Mouse (Mus musculus) effector memory CD4-positive, alpha-beta T cell, adult 7 months (primary cell): ENCODE data around the gene Zfp661. TPM values are rescaled to one million over a fixed set of nuclear protein-coding genes. Genes with fewer than 3 reads are reported as not detected.

Source experiments
- polyA plus RNA-seq: library from polyadenylated mRNA; unstranded; fragments of 100-300 nt; shearing (Covaris generic); gene quantifications from one replicate; pipeline ENCODE4 v1.2.1, GENCODE M21; 2017

The Zfp661 gene
- 2.9 TPM for polyA plus RNA-seq

GRCm38 (mm10) chr2:127586694-127587513 lies at the start of gene Zfp661, which contains the start of gene Mrps5:
Zfp661 (minus strand) TSS chr2:127587094.
Mrps5 (plus strand) TSS chr2:127587222.

GRCm38 (mm10) chr2:127541185-127541584 lies 45.7 kb downstream of the Zfp661 start, which contains the start of gene Prom2:
Prom2 (minus strand) TSS chr2:127541467.

Other genes with a start within 250 kb of the Zfp661 start
- 0.32 TPM for gene Astl, start 248.5 kb downstream of the Zfp661 start, polyA plus RNA-seq
- gene Adra2b, start 223.9 kb downstream of the Zfp661 start, polyA plus RNA-seq: 0.22 TPM
- gene Gpat2, start 161.9 kb downstream of the Zfp661 start, polyA plus RNA-seq: 0.57 TPM
- gene Fahd2a, start 142.5 kb downstream of the Zfp661 start, polyA plus RNA-seq: 22.9 TPM
- 0.35 TPM for gene Kcnip3, start 65.0 kb downstream of the Zfp661 start, polyA plus RNA-seq
- gene Prom2, start 45.6 kb downstream of the Zfp661 start, polyA plus RNA-seq: 0.18 TPM
- 89.2 TPM for gene Mrps5, start 128 bp upstream of the Zfp661 start, polyA plus RNA-seq
- gene Mal, start 69.6 kb upstream of the Zfp661 start, polyA plus RNA-seq: 0.35 TPM
- gene Mall, start 142.8 kb upstream of the Zfp661 start, polyA plus RNA-seq: not detected
- 1.4 TPM for gene Nphp1, start 201.8 kb upstream of the Zfp661 start, polyA plus RNA-seq
- 14.0 TPM for gene Mtln, start 205.4 kb upstream of the Zfp661 start, polyA plus RNA-seq
- gene Bub1, start 244.8 kb upstream of the Zfp661 start, polyA plus RNA-seq: 0.41 TPM